Mouse (Mus musculus): ENCODE results near the gene Cenps.
"Not testable (repeated sequence)": the region's sequence is repeated elsewhere in the genome, so short reads cannot be mapped to it uniquely, and the experiment has no call there.

The Cenps gene

DNA sequence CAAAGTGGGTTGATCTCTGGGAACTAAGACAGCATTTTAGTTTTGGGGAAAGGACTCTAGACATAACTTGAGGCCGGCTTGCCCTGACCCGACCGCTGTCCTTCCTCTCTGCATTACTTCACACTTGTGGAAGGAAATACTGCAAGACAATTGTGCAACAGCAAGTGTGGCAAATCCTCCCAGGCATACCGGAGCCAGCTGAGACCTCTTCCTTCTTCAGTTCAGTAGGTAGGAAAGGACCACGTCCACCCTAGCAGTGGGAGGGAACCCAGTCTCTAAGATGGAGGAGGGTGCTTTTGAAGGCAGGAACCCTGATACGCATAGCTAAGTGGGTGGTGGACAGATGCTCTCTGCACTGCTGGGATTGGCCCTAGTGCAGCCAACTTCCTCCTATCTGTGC, 18.3 kb upstream of the Cenps start:
- DNase-seq, result no peak

DNA sequence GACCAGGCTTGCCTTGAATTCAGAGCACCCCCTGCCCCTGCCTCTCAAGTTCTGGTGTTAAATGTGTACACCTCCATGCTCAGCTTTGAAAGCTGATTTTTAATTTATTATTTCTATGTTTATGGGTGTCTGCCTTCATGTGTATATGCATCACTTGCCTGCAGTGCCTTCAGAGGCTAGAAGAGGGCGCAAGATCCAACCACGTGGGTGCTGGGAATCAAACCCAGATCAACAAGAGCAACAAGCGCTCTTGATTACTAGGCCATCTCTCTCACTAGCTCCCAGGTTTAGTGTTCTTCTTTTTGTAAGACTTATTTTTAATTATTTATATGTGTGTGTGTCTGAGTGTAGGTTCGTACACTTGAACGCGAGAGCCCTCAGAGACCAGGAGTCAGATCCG, 17.4 kb upstream of the Cenps start:
- no peak for DNase-seq

DNA sequence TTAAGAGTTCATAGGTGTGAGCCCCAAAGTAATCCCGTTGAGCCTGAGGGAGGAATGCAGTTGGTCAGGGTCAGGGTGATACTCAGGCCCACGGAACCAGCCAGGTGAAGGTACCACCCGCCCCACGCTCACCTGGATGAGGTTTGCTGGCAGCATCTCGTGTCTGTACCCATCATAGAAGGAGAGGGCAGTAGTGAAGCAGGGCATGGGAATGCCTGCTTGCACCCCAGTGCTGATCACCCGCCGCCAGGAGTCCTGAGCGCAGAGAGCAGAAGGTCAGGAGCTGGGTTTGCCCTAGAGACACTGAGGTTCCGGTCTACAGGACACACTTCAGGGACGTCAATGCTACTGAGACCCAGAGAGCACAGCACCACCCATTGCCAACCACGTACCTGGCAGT, 13.3 kb upstream of the Cenps start:
- DNase-seq, result no peak

DNA sequence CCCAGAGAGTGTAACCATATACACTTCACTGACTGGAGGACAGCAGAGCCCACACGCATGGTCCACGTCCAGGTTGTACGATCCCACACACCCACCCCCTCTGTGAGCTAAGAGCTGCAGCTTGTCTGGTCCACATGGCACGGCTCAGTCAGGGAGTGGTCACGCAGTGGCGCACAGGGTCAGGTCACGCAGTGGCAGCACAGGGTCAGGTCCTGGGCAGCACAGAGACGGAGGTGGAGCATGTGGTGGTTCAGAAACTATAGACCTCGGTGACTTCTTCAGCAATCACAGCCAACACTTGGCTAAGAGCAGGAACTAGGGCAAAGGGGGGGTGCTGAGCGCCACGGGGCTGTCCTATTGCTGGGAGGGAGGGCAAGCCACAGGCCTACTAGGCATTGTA, 12.8 kb upstream of the Cenps start:
- DNase-seq, result no peak

DNA sequence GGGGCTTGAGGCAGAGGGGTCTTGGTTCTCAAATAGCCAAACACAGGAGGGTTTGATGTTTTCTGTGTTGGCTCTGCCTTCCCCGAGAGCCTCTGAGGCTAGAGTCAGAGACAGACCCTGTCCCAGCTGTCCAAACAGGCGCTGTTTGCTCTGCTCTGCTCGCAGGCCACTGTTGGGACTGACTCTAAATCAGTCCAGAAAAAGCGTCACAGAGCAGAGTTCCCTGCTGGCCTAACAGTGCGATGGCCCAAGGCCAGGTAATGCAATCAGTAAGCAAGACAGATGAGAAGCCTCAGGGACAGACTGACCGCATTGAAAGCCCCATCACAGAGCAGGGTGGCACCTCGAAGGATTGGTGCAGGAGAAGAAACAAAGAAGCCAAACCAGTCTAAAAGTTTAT, 12.2 kb upstream of the Cenps start:
- DNase-seq, result no peak

DNA sequence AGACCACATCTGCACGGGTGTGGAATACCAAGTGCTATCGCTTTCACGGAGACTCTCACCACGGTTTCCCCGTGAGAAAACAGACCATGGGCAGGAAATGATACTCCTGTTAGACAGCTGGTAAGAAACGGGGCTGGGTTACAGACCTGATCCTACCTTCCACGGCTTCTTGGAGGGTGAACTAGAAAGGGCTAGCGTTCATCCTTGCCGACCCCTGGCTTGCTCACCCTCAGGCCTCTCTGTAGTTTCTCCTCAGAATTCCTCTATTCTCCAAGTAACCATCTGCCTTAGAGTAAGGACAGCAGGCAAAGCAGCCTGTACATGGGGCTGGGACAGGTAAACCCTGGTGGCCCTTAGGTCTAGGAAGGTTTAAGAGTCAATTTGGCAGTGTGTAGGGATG, 11.8 kb upstream of the Cenps start:
- DNase-seq, result no peak

DNA sequence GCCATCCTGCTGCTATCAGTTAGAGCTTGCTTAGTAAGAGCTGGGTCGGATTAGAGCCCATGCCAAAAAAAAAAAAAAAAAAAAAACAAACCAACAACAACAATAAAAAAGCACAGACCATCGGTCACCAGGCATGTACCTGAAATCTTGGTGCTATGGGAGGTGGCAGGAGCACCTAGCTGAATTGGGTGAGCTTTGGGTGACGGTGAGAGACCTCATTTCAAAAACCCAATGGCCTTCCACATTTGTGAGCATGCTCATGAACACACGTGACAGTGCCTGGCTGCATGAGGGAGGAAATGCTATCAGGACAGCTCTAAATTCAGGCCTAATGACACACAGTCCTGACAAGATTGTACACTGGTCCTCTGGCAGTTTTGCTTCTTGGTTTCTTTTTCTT, 10.7 kb upstream of the Cenps start:
- no peak for DNase-seq

DNA sequence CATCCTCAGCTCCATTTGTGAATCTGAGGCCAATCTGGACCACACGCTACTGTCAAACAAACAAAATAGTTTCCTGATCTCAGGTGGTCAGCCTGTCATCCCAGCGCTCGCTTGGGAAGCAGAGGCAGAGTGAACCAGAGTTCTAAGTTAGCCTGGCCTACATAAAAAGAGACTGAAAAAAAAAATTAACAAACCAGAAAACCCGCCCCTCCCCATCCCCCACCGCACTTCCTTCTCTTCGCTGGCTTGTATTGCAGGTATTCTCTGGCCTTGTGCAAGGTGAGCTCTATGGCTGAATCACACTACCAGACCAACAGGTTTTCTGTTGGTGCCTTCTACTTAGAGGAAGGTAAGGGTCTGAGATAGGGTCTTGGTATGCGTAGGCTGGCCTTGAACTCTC, 10.1 kb upstream of the Cenps start:
- DNase-seq, result no peak

DNA sequence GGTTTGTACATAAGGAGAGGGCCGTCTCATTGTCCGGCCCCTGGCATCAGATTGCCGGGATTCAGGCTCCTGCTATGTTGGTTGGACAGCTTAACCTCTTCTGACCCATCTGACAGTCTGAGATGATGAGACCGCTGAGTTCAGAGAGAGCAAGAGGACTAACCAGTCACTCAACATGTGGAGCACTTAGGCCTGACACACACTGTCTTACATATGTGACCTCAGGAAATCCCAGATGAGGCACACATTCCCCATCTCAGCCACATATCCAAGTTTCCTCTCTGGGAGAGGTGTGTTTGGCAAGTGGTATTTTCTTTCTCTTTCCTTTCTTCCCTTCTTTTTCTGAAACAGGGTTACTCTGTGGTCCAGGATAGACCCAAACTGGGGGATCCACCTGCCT, 7.7 kb upstream of the Cenps start:
- DNase-seq, result no peak

DNA sequence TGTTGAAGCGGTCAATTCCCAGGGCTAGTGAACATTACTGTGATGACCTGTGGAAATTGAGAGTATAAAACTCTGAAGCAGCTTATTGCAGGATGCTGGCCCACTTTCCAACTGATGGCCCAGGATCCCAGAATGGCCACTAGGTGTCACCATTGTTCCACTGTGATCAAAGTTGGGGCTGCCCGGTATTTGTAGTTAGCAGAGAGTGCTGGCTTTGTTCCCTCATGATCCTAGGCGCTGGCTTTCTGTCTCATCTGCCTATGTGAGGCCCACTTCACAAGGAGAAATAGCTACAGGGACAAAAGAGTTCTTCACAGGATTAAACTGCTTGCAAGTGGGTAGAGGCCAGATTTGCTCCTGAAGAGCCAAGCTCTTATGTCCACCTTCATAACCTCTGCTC, 7.0 kb upstream of the Cenps start:
- peak; percentile 81 for DNase-seq

DNA sequence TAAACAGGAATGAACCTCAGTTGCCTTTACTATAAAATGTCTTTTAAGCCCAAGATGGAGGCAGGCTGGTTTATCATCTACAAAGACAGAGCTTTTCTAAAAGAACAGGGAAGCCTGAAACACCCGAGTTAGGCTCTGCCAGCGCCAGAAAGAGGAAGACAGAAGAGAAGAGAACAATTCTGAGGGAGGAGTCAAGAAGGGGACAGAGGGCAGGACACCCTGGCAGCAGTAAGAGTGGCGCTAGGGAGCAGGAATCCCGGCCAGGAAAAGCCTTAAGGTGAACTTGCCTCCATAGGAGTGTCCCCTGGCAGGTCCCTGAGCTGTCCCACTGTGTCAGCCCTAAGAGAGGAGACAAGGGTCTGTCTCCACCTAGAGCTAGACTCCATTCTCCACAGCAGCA, 6.2 kb upstream of the Cenps start:
- no peak for DNase-seq

DNA sequence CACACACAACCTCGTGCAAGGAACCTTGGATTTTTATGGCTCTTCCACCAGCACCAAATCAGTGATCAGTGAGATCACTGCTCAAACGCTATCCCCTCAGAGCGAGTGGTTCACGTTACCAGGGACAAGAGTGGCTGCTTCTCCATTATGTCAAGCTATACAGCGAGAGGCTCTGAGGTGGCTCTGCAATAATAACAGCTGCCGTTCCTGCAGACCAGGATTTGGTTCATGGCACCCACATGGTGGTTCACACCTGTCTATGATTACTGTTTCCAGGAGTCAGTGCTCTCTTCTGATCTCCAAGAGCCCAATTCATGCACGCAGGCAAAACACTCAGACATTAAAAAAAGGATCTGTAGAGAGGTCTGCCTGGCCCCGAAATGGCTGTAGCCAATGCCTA, 1.1 kb upstream of the Cenps start:
- DNase-seq, result no peak

DNA sequence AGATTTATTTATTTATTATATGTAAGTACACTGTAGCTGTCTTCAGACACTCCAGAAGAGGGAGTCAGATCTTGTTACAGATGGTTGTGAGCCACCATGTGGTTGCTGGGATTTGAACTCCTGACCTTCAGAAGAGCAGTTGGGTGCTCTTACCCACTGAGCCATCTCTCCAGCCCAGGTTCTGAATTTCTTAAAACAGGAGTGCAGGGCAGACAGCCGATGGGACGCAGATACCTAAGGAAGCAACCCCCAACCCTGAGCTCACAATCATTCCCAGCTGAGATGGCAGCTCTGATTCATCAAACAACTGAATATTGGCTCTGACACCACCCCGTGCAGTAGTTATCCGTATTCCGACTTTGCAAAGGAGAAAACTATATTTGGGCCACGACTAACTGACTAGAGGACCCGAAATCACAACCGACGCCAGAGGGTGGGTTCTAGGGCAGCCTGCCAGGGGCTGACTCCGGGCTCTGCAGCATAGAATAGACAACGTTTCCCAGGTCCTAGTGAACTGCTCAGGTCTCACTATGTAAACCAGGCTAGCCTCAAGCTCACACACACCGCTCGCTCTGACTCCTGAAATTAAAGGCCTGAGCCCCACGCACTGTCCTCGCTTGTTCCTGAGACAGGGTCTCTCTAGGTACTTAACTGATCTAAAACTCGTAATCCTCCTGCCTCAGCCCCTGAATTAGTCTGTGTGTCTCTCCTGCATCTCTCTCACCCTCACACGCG, 1.1 kb downstream of the Cenps start:
- DNase-seq, result no peak

DNA sequence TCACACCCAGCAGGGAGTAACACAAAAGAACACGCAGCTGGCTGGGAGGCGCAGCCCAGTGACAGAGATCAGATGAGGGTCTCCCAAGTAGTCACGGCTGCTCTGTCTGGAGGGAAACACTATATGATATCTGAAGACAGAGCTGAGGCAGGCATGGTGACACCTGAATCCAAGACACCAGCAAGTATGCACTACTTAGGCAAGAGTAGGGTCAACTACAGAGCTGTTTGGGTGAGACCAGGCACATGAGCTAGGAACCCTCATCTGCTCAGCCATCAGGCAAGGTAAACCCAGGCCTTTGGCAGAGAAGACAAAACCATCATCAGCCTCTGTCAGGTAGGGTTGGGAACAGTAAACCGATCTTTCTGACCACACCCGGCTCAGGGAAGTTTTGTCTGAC, 4.0 kb downstream of the Cenps start:
- DNase-seq, result no peak

DNA sequence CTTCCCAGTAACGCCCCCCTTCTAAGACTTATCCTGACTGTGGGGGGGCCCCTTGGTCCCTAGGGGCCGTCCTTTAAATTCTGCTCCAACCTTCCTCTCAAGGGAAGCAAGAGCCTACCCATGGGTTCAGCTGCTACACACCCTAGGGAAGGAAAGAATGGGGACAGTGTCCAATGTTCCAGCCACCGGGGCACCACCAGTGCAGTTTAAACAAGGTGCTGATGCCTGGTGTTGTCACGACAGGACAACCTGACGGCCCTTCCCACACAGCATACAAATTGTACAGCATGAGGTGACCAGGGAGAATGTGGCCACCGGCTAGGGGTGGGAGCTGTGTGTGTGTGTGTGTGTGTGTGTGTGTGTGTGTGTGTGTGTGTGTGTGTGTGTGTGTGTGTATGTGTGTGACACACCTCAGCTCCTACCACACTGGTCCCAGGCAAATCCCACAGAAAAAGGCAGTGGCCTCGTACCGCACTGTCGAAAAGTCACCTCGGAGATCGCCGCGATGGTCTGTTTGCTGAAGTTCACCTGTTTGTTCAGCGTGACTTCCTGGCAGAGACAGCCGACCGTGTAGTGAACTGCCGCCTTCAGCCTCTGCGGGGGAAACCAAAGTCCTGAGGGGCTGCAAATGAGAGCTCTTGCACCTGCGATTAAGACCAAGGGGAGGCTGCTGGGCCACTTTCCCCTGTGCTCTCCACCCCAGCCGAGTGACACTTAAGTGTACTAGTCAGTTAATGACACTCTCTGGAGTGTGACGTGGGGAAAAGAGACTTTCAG, 5.5 kb downstream of the Cenps start:
- no peak for DNase-seq

DNA sequence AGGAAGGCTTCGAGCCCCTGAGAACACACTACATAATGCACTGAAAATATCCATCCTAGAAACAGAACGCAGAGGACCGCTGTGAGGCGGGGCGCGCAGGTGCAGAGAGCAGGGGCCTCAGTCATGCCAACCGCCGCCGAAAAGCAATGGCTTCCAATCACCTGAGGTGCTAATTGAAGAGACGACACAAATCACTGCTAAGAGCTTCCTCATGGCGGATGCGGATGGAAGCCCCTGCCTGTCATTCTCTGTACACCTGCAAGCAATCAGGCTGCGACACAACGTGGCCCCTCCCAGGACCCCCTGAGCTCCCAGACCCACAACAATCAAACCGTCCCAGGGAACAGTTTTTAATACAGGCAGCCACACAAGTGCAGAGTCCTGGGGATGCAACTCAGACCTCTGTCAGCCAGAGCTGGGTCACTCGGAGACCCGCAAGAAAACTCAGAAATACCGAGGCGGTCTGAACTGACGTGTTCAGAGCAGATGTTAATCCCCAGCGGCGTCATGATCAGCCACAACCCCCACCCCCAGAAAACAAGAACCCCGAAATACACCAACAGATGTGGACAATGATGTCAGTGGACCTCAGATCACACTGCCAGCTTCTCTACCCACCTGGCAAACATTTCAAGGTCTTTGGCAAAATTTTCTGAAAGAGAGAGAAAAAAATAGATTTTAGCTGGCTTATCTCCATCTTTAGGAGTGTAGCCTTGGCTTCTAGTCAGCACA, 6.2 kb downstream of the Cenps start:
- DNase-seq, result no peak

DNA sequence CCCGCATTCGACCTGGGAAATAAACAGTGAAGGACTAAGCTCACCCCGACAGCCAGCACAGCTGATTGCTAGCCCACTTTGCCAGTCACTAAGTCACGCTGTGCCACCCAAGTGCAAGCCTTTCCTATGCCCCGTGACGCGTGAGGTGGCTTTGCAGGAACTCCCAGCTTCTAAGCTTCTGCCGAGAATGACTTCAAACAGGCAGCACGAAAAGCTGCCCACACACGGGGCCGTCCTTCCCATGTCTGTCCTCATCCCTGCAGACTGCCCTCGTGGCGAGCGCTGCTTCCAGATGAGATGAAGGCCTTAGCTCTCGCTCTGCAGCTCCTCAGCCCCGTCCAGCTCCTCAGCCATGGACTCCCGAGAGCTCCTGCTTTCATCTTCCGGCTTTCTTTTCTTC, 9.0 kb downstream of the Cenps start:
- DNase-seq, result peak; percentile 21

DNA sequence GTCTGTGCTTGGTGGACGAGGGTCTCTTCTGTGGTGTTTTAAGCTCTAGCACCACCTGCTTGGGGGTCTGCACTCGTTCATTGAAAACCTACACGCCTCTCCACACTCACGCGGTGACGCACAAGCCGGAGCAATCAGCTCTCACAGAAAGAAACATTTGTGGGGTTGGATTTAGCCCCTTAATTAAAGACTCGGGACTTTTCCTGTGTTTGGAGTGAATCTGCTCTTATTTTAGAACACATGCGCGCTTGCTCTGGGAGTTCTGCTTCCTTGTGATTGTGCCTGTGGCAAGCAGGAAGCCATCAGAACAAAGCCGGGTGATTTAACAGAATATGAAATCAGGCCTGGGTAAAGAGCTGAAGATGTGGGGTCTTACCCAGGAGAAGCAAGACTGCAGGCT, 10.8 kb downstream of the Cenps start, which contains the start of gene Cort:
Gene Cort, minus strand, starts transcription at position 101 of the 400 bp plus-strand sequence.
- DNase-seq, result no peak

DNA sequence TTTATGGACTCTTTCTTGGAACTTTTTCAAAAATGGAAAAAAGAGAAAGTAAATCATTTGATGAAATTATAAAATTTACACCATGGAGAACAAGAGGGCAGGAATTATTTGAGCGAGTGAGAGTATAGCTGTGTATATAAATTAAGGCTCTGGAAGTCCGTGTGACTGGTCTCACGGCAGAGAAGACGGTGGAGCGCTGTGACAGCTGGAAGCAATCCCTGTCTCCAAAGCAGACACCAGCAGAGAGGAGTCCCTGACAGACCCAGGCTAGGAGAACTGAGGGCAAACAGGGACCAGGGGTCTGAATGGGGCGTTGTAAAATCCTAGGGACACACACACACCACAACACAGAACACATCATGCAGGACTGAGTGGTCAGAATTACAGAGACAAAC, 11.3 kb downstream of the Cenps start:
- no peak for DNase-seq

DNA sequence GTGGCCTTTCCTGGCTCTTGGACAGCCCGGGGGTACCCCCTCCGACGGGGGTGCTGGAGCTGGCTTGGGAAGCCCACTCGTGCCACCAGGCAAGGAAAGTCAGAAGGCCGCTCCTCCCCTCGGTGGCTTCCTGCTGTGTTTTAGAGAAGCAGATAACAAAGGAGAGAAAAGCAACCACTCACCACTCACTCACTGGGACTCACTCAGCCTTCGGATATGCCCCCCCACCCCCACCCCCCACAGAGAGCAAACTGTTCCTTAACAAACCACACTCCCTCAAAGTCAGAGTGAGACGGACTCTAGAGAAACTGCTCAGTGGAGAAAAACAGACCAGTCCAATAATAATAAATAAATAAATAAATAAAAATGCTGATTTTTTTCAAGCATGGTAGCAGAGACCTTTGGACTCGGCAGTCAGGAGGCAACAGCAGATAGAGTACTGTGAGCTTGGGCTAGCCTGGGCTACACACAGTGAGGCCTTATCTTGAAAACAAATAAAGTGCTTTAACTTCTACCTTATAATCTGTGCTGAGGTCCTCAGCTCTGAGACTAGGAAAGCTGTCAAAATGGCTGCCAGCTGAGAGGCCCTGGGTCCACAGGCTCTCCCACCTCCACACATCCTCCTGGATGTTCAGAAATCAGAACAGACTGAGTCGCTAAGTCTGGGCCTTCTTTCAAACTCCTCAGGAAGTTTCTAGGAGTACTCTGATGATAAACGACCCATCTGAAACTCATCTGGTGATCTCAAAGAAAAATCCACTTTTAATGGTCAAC, 11.9 kb downstream of the Cenps start:
- no peak for DNase-seq

DNA sequence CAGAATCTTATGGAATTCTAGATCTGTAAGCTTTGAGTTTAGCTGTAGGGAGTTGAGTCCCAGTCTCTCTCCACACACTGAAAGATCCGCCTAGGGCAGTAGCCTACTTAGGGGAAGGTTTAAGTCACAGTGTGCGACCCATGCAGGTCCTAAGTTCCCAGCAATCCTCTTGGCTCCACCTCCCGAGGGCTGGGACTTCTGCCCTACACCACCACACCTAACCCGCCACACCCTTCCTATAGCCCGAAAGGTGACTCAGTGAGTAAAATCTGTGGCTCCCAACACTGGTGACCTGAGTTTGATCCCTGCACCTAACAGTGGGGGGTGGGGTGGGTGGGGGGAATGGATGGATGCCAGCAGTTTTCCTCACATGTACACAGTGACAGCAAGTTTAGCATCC, 14.0 kb downstream of the Cenps start:
- DNase-seq, result no peak

DNA sequence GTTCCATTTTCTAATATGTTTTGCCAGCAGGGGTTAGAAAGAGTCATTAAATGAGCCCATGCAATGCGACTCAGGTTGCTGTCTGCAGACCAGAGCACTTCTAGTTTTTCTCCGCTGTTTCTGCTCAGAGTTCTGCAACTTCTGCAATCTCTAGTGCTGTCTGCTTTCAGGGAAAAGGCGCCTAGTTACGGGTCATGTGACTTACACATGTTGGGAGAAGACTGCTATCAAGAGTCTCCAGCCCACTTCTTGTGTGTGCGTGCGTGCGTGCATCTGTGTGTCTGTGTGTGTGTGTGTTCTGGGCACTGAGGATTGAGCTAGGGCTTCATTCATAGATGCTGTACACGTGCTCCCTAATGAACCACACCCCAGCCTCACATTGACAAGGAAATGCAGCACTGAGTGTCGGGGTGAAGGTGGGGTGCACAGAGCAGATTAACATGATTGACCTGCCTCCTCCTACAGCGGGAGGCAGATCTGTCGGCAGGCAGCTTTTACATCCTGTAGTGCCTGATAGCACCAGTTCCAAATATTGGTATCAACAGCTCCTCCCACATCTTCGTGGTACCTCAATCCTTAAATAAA, 17.4 kb downstream of the Cenps start:
- not testable (repeated sequence) for DNase-seq
